Mouse (Mus musculus) retina, embryonic 14.5 days (tissue): Measurements from ENCODE around the gene Tyw3.

Experiments used
- DNase-seq: peaks from one replicate; pipeline ENCODE4 v3.0.0-alpha.2; 2015; ENCODE audit warnings: low spot score

The Tyw3 gene

DNA sequence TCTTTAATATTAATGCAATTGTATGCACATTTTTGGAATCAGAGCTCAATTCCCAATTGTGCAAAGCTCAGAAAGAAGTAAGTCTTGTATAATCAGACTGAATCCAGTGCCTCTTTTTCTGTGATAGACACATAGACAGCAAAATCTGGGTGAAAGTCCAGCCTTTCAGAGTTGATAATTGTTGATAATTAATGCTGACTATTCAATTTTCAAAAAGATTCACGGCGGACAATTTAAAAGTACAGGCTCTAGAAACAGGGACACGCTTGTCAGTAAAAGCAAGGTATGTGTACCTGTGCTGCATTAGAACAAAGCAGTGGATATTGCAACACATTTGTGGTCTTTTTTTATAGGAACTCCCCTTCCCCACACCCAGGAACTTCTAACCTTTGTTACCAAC is 34.7 kb downstream of the Tyw3 start:
- no peak for DNase-seq

DNA sequence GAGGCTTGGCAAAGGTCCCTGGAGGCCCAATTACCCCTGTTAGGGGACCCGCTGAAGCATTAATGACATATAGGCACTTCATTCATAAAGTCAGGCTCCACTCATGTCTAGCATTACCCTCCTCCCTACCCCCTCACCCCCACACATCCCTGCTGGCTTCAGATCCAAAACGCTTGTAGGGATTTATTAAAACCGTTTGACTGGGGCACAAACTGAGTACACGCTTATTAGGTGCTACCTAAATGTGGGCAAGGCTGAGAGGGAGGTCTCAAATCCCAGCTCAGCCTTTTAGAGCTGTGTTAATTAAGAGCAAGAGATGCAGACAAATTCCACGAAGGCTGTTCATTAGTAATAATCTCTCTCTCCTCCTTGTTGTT is 45.9 kb downstream of the Tyw3 start:
- no peak for DNase-seq

DNA sequence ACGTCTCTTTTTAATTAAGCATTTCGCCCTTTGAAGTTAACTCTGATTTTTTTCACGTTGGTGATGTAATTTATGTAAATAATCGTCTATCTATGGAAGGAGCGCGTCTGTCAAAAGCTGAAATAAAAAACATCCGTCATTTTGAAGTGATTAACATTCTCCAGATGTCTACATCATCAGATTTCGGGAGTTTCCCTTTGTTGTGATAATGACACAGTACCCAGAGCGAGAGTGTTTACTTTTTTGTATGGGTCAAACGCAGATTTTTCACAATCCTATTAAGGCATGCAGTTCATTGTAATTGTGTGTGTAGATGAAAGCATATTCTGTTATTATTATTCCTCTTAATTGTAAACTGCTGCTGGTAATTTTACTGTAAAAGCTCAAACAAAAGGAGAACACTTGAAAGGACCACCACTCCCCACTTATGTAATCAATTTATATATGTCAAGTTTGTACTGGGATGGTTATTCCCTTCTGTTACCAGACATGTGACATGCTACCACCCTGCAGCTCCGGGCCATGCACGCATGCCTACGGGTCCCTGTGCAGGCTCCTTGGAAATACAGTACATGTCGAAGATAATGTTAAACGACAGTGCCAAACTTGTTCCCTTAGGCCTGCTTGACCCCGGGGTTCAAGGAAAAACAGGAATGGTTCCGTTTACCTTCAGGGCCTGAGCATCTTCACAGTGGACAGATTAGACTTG is 46.4 kb downstream of the Tyw3 start:
- DNase-seq, result peak; percentile 61

DNA sequence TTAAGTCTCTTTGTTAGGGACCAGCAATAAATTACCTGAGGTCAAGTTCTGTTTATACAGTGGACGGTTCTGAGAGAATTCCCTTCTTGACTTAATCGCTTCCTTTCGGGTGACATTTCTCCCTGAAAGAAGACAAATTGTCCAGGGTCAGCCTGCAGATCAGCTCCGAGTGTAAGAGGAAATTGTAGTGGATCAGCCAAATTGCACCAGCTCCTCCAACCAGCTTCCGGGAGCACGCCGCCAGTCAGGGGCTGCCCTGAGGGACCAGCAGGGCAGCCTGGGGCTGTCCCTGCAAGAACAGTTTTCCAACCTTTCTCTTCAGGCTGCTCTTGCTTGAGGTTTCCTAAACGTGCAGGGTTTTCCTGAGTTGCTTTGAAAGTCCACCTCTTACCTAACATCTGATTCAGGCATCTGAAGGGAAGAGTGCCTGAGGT is 48.0 kb downstream of the Tyw3 start:
- DNase-seq, result no peak

DNA sequence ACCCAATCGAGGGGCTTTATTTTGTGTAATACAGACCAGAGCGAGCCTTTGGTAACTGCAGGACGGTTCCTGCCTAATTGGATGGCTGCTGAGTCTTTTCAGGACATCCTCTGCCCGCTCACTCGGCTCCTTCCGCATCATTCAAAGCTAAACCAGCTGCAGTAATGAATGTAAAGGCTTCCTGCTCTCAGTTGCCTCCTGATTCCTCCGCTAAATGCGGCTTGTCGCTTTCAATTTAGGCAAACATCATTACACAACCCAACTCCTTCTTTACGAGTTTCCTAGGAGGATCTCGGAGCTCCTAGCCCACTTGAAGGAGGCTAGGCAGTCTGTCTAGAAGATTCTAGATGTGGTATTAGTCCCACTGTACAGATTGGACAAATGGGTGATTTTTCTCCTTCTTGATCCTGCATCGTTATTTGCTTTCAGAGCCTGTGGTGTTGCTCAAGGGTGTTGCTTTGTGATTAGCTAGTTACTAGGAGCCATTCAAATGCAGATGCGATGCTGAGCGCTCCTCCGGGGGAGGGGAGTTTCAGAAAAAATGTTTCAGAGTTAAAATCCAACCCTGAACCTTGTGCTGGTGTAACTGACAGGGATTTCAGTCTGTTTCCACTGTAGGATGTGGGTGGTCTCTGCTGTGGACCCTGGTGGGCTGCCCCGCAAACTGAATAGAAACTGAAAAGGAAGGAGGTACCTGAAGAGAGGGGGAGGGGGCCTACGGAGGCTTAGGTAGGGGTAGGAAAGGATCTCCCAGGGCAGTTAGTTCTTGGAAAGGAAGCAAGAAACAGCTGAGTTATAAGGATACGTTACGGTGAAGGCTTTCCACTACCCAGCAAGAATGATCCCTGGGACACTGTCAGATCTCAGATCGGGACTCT is 49.1 kb downstream of the Tyw3 start:
- peak; percentile 71 for DNase-seq

DNA sequence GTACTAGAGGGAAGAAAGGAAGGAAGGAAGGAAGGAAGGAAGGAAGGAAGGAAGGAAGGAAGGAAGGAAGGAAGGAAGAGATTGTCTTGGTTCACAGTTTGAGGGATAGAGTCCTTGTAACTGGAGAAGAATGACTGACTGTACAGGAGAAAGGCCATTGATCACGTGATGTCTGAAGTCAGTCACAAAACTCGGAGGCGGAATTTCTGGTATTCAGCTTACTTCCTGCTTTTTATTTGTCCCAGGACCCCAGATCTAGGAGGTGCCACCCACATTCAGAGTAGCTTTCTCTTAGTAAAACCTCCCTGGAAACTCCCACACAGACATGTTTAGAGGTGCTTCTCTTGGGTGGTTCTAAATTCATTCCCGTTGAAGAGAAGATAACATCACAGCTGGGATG is 50.7 kb downstream of the Tyw3 start:
- DNase-seq, result no peak

DNA sequence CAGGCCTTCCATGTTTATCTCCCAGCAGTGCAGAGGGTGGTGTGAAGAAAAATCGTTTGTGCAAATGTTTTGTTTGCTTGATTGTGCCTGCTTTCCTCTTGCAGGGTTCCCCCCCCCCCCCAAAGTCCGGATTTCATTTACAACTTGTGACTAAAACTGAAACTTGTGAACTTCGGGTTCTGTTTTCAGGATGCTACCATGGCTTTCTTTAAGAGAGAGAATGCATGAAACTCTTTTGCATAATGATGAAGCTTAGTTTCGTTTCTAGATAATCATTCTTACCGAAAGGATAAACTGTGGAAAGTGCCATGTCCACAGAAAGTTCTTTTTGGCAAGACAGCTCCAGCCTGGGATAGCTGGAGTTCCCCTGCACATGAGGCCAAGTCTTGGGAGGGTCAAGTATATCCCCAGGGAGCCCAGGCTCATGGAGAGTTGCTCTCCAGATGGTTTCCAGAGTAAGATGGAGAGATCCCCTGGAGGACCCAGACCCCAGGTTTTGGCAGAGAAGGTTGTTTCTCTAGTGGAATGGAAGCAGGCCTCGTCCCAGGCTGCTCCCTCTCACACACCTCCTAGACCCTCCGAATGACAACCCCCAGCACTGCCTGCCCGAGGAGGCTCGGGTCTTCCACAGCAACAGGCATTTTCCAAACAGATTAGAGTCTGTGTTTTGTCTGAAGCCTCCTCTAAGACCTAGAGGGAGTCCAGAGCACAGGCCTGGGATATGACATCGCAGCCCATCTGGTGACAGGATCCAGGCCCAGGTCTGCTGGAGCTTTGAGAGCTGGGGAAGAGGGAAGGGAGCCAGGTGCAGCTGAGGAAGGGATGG is 56.6 kb downstream of the Tyw3 start:
- DNase-seq, result no peak

DNA sequence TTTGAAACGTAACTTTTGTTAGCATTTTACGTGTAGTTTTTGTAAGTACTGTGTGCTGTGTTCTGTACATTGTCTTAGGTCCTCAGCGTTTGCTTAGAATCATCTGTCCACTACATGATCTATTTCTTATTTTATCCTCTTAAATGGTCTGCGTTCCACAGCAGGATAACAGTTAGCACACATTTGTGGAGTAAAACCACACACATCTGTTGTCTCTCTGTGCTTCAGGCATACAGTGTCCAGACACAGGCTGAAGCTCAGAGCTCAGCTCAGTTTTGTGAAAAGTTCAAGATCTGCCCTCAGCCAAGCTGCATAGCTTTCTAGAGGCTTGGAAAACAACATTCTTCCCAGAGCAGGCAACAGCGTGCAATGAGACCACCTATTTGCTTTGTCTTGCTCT is 60.8 kb downstream of the Tyw3 start:
- no peak for DNase-seq

DNA sequence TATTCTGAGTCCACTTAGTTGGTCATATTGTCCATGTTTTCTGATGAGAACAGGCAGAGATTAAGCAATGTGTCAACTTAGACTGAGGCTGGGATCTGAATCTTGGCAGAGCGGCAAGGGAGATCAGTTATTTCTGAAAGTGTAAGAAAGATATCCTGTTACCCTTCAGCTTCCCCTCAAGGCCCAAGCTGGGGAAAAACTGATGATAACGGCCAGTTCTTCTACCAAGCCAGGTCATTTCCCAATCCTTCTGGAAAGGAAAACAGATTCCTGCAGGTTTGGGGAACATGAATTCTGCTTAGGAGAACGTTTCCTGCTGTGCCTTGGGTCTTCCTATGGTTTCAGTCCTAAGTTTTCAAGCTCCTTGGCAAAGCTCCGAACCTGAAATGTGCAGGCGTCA is 63.7 kb downstream of the Tyw3 start:
- DNase-seq, result no peak

DNA sequence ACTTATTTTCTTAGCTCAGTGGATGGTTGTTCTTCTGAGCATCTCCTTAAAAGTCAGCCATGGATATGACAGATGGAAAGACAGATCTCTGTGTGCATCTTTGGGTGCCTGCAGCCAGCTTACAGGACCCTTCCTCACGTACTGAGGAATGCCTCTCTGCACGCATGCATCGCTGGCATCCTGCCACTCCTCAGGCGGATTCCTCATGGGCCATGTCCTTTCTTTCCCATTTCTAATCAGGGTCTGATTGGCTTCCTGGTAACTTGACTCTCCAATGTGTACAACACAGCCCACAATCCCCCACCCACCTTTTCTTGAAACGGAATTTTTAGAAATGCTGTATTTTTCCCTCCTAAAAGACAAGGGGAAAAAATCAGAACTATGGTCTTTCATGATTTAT is 67.9 kb downstream of the Tyw3 start:
- DNase-seq, result no peak

DNA sequence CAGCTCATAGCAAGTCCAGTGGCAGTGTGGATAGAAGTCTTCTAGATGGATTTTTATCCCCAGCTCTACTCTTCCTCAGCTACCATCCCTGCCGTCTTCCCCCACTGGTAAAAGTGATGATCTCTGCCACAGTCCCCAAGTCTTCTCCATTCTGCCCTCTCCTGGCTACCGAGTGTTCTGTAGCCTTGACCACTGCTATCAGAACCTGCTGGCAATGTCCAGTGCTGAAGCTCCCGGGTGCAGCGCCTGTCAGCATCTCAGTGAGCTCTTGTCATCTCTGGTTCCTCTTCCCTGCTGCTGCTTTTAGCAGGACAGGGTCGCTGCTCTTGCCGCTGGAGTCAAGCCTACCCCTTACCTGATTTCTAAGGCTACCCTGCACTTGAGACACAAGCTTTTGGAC is 70.3 kb downstream of the Tyw3 start:
- peak; percentile 27 for DNase-seq
